Mouse (Mus musculus) ES-E14 (cell line): ENCODE data around the gene Chrna1. TPM values are rescaled to one million over a fixed set of nuclear protein-coding genes. Genes with fewer than 3 reads are reported as not detected.

ENCODE experiments used
- DNase-seq: peaks from one replicate; pipeline ENCODE4 v3.0.0-alpha.2; 2013; ENCODE audit warnings: low read depth, low spot score
- H3K27ac ChIP-seq: 2 replicates; pipeline ENCODE4 v1.5.1; 2012; ENCODE audit warnings: low read depth, mild to moderate bottlenecking, low read length, moderate library complexity, mixed read lengths; ENCODE audit not compliant: poor library complexity, insufficient read depth, severe bottlenecking
- H3K36me3 ChIP-seq: 2 replicates; pipeline ENCODE4 v1.6.1; 2012; ENCODE audit warnings: mild to moderate bottlenecking, low read length, moderate library complexity, mixed read lengths; ENCODE audit not compliant: control insufficient read depth, poor library complexity, insufficient read depth, severe bottlenecking
- H3K4me1 ChIP-seq, 2 experiments: fragments of 150-350 bp in 1 of 2; sonication (generic) in 1 of 2; 2 replicates each; pipeline ENCODE4 v1.6.1; 2012; ENCODE audit warnings: low read length in 2 of 2, mild to moderate bottlenecking in 1 of 2, mixed read lengths in 1 of 2; ENCODE audit not compliant: control insufficient read depth in 2 of 2, insufficient read depth in 2 of 2, poor library complexity in 1 of 2
- H3K4me3 ChIP-seq, 2 experiments: fragments of 150-350 bp in 1 of 2; sonication (generic) in 1 of 2; 2 replicates each; pipeline ENCODE4 v1.5.1; 2012; ENCODE audit warnings: low read length in 2 of 2, low read depth in 1 of 2, mild to moderate bottlenecking in 1 of 2, mixed read lengths in 1 of 2; ENCODE audit not compliant: insufficient read depth in 1 of 2, poor library complexity in 1 of 2, severe bottlenecking in 1 of 2
- H3K9ac ChIP-seq: 2 replicates; pipeline ENCODE4 v1.6.1; 2012; ENCODE audit warnings: low read depth, mild to moderate bottlenecking, low read length, mixed read lengths; ENCODE audit not compliant: poor library complexity, insufficient read depth, severe bottlenecking
- H3K9me3 ChIP-seq: fragments of 150-350 bp; sonication (generic); 2 replicates; pipeline ENCODE4 v1.6.1; 2012; ENCODE audit warnings: low read depth, mild to moderate bottlenecking, low read length; ENCODE audit not compliant: control insufficient read depth, insufficient read depth
- CHD2 ChIP-seq: IDR thresholded peaks from 2 replicates; pipeline ENCODE4 v1.6.1; 2014; ENCODE audit warnings: mild to moderate bottlenecking, low read depth, low read length, inconsistent platforms
- HCFC1 ChIP-seq: IDR thresholded peaks from 2 replicates; pipeline ENCODE4 v1.6.1; 2012; ENCODE audit warnings: low read length, inconsistent platforms, borderline replicate concordance; ENCODE audit not compliant: insufficient read depth
- MAFK ChIP-seq: IDR thresholded peaks from 2 replicates; pipeline ENCODE4 v1.6.1; 2014; ENCODE audit warnings: mild to moderate bottlenecking, low read depth, low read length, inconsistent platforms; ENCODE audit not compliant: insufficient read depth
- ZC3H11A ChIP-seq: IDR thresholded peaks from 2 replicates; pipeline ENCODE4 v1.6.1; 2012; ENCODE audit warnings: low read depth, mild to moderate bottlenecking, inconsistent platforms, low read length, borderline replicate concordance
- ZNF384 ChIP-seq: IDR thresholded peaks from 2 replicates; pipeline ENCODE4 v1.6.1; 2012; ENCODE audit warnings: low read depth, low read length, inconsistent platforms
- in situ Hi-C, 2 experiments: fragments of 600-800 bp; cut with MboI; formaldehyde crosslinking; loops; one replicate each; pipeline ENCODE4 v1.15.1; 2025; ENCODE audit warnings: low sequenced_read_pairs in 2 of 2, inconsistent platforms in 1 of 2; ENCODE audit not compliant: unreplicated experiment in 2 of 2
- total RNA-seq: library from RNA; depleted of rRNA; stranded (reverse); fragments of 300-350 nt; gene quantifications from 2 replicates; pipeline ENCODE4 v1.2.3, GENCODE M21; 2012

The Chrna1 gene
- total RNA-seq, 1 experiment, result 0.13 TPM

DNA sequence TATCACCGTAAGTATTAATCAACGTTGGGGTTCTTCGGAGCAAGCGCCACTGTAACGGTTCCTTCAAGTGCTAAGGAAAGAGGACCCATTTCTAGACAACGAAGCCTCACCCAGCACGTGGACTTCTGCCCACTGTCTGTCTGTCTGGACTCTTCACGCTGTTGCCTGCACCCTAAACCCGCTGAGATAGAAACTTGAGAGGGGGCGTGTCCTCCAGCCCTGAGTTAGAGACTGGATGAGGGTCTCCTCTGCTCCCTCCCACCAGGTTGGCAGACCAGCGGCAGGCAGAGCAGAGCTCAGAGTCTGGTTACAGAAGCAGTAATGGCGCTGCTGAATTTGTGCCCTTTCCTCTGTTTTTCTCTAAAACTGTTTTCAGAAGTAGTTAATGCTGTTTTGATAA lies 10.0 kb upstream of the Chrna1 start:
- TF ChIP-seq ZC3H11A (no peak), MAFK (no peak), HCFC1 (no peak), ZNF384 (no peak), CHD2 (no peak)
- Histone ChIP-seq H3K4me3 (peak overlapping the region in 1 of 2 experiments; percentile 13; a peak in 1 of 4 replicates), H3K27ac (no peak overlapping the region), H3K36me3 (no peaks in the 10 kb centered on the region), H3K9ac (no peak overlapping the region), H3K4me1 (peaks cover 0 to 7% of the 10 kb centered on the region in 2 experiments; a peak in 1 of 4 replicates), H3K9me3 (no peaks in the 10 kb centered on the region)
- no peak for DNase-seq
- in situ Hi-C loops, result no loop called here

DNA sequence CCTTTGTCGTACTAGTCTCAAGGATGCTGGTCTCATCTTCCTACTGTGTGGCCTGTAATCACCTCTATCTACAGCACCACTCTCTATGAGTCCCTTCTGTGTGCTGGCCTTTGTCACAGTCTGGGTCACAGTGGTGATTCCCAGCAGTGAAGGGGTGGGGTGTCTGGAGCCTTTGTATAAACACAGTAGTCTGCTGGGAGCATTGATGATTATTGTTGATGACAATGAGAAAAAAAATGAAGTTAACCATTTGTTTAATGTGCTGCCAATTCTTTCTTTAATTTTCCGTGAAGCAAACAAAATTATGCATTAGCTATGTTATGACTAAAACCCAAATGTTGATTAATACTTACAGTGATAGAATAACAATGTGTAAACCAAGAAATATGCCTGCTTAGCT lies 8.8 kb upstream of the Chrna1 start:
- TF ChIP-seq ZC3H11A (no peak), ZNF384 (no peak), CHD2 (no peak), HCFC1 (no peak), MAFK (no peak)
- H3K36me3 ChIP-seq, result no peaks in the 10 kb centered on the region
- in situ Hi-C loops, result no loop called here

DNA sequence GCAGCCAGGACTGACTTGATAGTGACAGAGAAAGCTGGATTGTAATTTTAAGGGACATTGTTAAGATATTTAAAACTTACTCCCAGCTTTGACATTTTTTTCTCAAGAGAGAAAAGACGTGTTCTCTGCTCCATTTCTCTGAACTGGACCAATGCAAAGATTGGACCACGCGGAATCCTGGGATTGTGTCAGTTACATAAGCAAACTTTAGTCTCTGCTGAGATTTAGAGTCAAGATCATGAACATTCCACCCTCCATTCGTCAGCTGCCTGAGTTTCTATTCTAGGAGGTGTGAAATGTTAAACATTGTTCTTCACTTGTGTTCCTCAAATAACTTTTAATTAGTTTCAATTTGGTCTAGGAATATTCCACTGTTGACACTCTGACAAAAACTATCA lies 7.0 kb upstream of the Chrna1 start:
- H3K9me3 ChIP-seq, result no peaks in the 10 kb centered on the region
- no peak for TF ChIP-seq ZC3H11A
- TF ChIP-seq ZNF384, result no peak
- no peak for TF ChIP-seq CHD2
- no peak for TF ChIP-seq HCFC1
- H3K36me3 ChIP-seq, result no peaks in the 10 kb centered on the region
- no peak overlapping the region for H3K27ac ChIP-seq
- in situ Hi-C loops, result no loop called here
- no peak overlapping the region for H3K9ac ChIP-seq
- H3K4me1 ChIP-seq, result 0 out of 4 replicates have a peak, but pooled peaks cover 0 to 6% of the 10 kb centered on the region in 2 experiments
- DNase-seq, result no peak
- H3K4me3 ChIP-seq, result no peak overlapping the region

More for the DNA sequence above, 8.8 kb upstream of the Chrna1 start:
- no peak for DNase-seq
- Histone ChIP-seq H3K27ac (no peak overlapping the region), H3K9me3 (no peaks in the 10 kb centered on the region), H3K4me3 (no peak overlapping the region), H3K4me1 (peaks cover 0 to 8% of the 10 kb centered on the region in 2 experiments; a peak in 1 of 4 replicates), H3K9ac (no peak overlapping the region)

DNA sequence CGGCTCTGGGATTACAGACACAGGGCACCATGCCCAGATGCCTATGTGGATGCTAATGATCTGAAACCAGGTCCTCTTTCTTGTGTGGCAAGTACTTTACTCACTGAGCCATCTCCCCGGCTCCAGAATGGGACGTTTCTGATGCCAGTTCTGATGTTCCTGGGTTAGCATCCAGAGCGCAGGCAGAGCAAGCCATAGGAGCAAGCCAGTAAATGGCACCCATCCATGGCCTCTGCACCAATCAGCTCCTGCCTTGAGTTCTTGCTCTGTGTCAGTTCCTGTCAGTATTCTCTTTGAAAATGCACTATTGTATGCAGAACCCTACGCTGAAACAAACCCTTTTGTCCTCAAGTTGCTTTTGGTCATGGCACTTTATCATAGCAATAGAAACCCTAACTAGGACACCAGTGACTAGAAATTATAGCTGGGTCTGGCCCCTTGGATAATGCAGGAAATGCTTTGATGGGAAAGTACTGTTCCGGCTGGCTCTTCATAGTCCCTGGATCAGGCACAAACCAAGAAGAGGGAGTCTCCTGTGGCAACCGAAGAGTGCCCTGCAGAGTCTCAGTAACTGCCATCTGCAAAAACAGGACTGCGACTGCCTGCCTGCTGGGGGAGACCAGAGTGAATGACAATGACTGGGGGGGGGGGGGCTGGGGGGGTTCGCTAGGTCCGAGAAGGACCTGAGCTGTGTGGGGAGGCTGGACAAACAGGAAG lies 6.4 kb upstream of the Chrna1 start:
- H3K9ac ChIP-seq, result no peak overlapping the region
- no peak for DNase-seq
- H3K9me3 ChIP-seq, result no peaks in the 10 kb centered on the region
- in situ Hi-C loops, result no loop called here
- no peak overlapping the region for H3K27ac ChIP-seq
- no peaks in the 10 kb centered on the region for H3K36me3 ChIP-seq
- no peak overlapping the region for H3K4me3 ChIP-seq
- H3K4me1 ChIP-seq, result 0 out of 4 replicates have a peak, but pooled peaks cover 0 to 6% of the 10 kb centered on the region in 2 experiments
- TF ChIP-seq CHD2 (no peak), HCFC1 (no peak), ZC3H11A (no peak), ZNF384 (no peak), MAFK (no peak)
